Mouse (Mus musculus) heart, embryonic 11.5 days (tissue): ENCODE results near the gene Klk10. TPM values are rescaled to one million over a fixed set of nuclear protein-coding genes. Genes with fewer than 3 reads are reported as not detected.

ENCODE experiments used
- polyA plus RNA-seq: library from polyadenylated mRNA; unstranded; fragments of >200 nt; fragmentation: Nextera tagmentation; extraction: Ambion mirVana; gene quantifications from 2 replicates; pipeline ENCODE4 v1.2.1, GENCODE M21; 2014

The Klk10 gene
- polyA plus RNA-seq, 1 experiment from 2014 or later: 0.26 TPM

Other genes starting within 250 kb of the Klk10 start
- gene Cd33, start 236.6 kb upstream of the Klk10 start, polyA plus RNA-seq: 0.44 and 0.79 TPM in 2 replicates
- gene Zfp658, start 218.8 kb upstream of the Klk10 start, polyA plus RNA-seq: 1.2 and 1.9 TPM in 2 replicates
- 8.0 TPM in 2 replicates for gene Zfp719, start 201.4 kb upstream of the Klk10 start, polyA plus RNA-seq
- 0.21 TPM in 1 of 2 replicates, not detected in the other for gene Zfp819, start 173.9 kb upstream of the Klk10 start, polyA plus RNA-seq
- gene Ceacam18, start 146.3 kb upstream of the Klk10 start, polyA plus RNA-seq: not detected in 2 replicates
- 0.23 and 0.37 TPM in 2 replicates for gene Siglece, start 120.9 kb upstream of the Klk10 start, polyA plus RNA-seq
- gene Ctu1, start 109.0 kb upstream of the Klk10 start, polyA plus RNA-seq: 4.2 and 5.1 TPM in 2 replicates
- gene Klk14, start 90.6 kb upstream of the Klk10 start, polyA plus RNA-seq: not detected in 2 replicates
- gene Klk13, start 68.5 kb upstream of the Klk10 start, polyA plus RNA-seq: 0.70 and 0.83 TPM in 2 replicates
- gene Klk12, start 12.1 kb upstream of the Klk10 start, polyA plus RNA-seq: not detected in 2 replicates
- gene Klk11, start 6.4 kb upstream of the Klk10 start, polyA plus RNA-seq: not detected in 2 replicates
- not detected in 2 replicates for gene Klk9, start 10.9 kb downstream of the Klk10 start, polyA plus RNA-seq
- 26.3 and 32.1 TPM in 2 replicates for gene Klk8, start 16.5 kb downstream of the Klk10 start, polyA plus RNA-seq
- 0.09 TPM in 1 of 2 replicates, not detected in the other for gene Klk7, start 30.3 kb downstream of the Klk10 start, polyA plus RNA-seq
- gene Klk6, start 43.5 kb downstream of the Klk10 start, polyA plus RNA-seq: not detected in 2 replicates
- not detected in 2 replicates for gene Klk5, start 60.9 kb downstream of the Klk10 start, polyA plus RNA-seq
- gene Klk4, start 100.1 kb downstream of the Klk10 start, polyA plus RNA-seq: not detected in 2 replicates
- not detected in 2 replicates for gene Klk15, start 152.7 kb downstream of the Klk10 start, polyA plus RNA-seq
- not detected in 2 replicates for gene Klk1b8, start 169.6 kb downstream of the Klk10 start, polyA plus RNA-seq
- gene Klk1b1, start 185.7 kb downstream of the Klk10 start, polyA plus RNA-seq: not detected in 2 replicates
- not detected in 2 replicates for gene Klk1b9, start 195.0 kb downstream of the Klk10 start, polyA plus RNA-seq
- not detected in 2 replicates for gene Klk1b11, start 214.8 kb downstream of the Klk10 start, polyA plus RNA-seq
- gene Klk1b26, start 231.1 kb downstream of the Klk10 start, polyA plus RNA-seq: not detected in 2 replicates